Comparison of ENCODE assay signal across 8 mouse cellular contexts in the genomic region with DNA sequence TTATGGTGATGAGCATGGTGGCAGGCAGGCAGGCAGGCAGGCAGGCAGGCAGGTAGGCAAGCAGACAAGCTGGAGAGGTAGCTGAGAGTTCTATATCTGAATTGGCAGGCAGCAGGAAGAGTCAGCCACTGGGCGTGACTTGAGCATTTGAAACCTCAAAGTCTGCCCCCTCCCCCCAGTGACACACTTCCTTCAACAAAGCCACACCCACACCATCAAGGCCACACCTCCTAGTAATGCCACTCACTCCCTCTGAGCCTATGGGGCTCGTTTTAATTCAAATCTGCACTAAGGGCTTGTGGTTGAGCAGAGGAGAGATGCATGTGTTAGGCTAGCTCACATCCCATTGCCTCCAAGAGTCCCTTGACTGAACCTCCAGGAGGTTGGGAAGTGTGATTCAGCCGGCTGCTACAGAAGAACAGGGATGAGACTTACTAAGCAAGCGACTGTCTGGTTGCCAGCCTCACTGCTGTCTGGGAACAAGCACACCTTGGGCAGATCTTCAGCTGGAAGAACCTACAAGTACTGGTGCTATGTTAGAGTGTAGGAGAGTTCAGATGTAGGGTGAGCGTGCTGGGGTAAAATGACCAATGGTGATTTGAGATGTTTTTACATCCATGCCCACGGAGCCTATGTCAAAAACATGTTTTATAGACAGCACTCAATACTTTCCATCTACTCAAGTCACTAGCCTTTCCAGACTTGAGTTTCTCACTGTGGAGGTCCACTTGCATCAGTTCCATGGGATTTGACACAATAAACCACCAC. TPM values are rescaled to one million over a fixed set of nuclear protein-coding genes. Genes with fewer than 3 reads are reported as not detected.
A peak's percentile ranks its signal among the peaks of the same experiment; 100 is the strongest.
DNase-seq lines count a peak whose midpoint lies in the region; ATAC-seq and TF ChIP-seq lines count a peak whose summit lies in the region.

No protein-coding gene starts in this region.

- TF ChIP-seq POLR2A in kidney, adult 2 months (IDR thresholded peaks at IDR 0.05; ENCODE audit: low read depth, low read length), result no peak
- no peak for TF ChIP-seq POLR2A in ES-Bruce4 (IDR thresholded peaks at IDR 0.05; ENCODE audit: insufficient read depth, low read length)
- TF ChIP-seq POLR2A in myocyte (IDR thresholded peaks at IDR 0.05; ENCODE audit: insufficient read length, low read depth), result no peak

- no peaks in the 10 kb centered on the region for H3K27me3 ChIP-seq in kidney, adult 2 months (replicated peaks; ENCODE audit: control insufficient read depth, insufficient read depth, low read length)
- H3K27me3 ChIP-seq in ES-Bruce4 (ENCODE audit: control insufficient read depth, insufficient read depth, low read length, poor library complexity, severe bottlenecking), result no peaks in the 10 kb centered on the region
- no peaks in the 10 kb centered on the region for H3K27me3 ChIP-seq in forebrain, embryonic 13.5 days
- no peaks in the 10 kb centered on the region for H3K27me3 ChIP-seq in myocyte (ENCODE audit: control insufficient read depth, insufficient read depth, insufficient read length)

- WGBS in kidney, adult 2 months, result 79% methylated on average over 6 of the region's 6 CpGs
- 81% methylated on average over 6 of the region's 6 CpGs for WGBS in forebrain, embryonic 13.5 days

- H3K9ac ChIP-seq in ES-Bruce4 (ENCODE audit: low read depth, poor library complexity, severe bottlenecking), result no peak overlapping the region
- no peak overlapping the region for H3K9ac ChIP-seq in forebrain, embryonic 13.5 days

- peak; percentile 40 for DNase-seq in kidney, adult 2 months
- DNase-seq in kidney, postnatal 14 days, result no peak
- no peak for DNase-seq in adrenal gland, postnatal 4 days (ENCODE audit: low spot score in 2 of 2)
- no peak for DNase-seq in heart, adult 11 months
- no peak for DNase-seq in right cerebral cortex, adult 18-20 months

- H3ac ChIP-seq in myocyte (ENCODE audit: control insufficient read depth, insufficient read length), result no peak overlapping the region

- H3K4me1 ChIP-seq in kidney, adult 2 months (ENCODE audit: control insufficient read depth, insufficient read depth, low read length), result peaks cover 16% of the 10 kb centered on the region
- no peaks in the 10 kb centered on the region for H3K4me1 ChIP-seq in ES-Bruce4 (ENCODE audit: control insufficient read depth, insufficient read depth, low read length)
- peaks cover 22% of the 10 kb centered on the region for H3K4me1 ChIP-seq in forebrain, embryonic 13.5 days

- TF ChIP-seq EP300 in ES-Bruce4 (IDR thresholded peaks at IDR 0.05; ENCODE audit: insufficient read depth, low read depth, low read length), result peak; percentile 48; the same call in 1 of the 2 replicates

- H3K4me3 ChIP-seq in kidney, adult 2 months (ENCODE audit: insufficient read depth, low read depth, low read length), result no peak overlapping the region
- H3K4me3 ChIP-seq in ES-Bruce4 (ENCODE audit: low read depth, low read length) (no peak overlapping the region), myocyte (no peak overlapping the region)
- H3K4me3 ChIP-seq in forebrain, embryonic 13.5 days, result no peak overlapping the region

- peak overlapping the region; percentile 88 for H3K27ac ChIP-seq in kidney, adult 2 months (ENCODE audit: insufficient read depth, low read depth, low read length)
- H3K27ac ChIP-seq in ES-Bruce4 (ENCODE audit: insufficient read depth, low read length), result peak overlapping the region; percentile 77
- 0 out of 2 replicates have a peak overlapping the region, but pooled peaks have one; percentile 51 for H3K27ac ChIP-seq in forebrain, embryonic 13.5 days

- H3K4me2 ChIP-seq in forebrain, embryonic 13.5 days, result no peak overlapping the region
- peak overlapping the region; percentile 26 for H3K4me2 ChIP-seq in myocyte (ENCODE audit: low read depth)

- peaks cover 4% of the 10 kb centered on the region; the same call in 1 of the 2 replicates for H3K9me3 ChIP-seq in ES-Bruce4 (replicated peaks; ENCODE audit: control insufficient read depth, insufficient read depth, low read length, poor library complexity, severe bottlenecking)
- no peaks in the 10 kb centered on the region for H3K9me3 ChIP-seq in forebrain, embryonic 13.5 days (replicated peaks)

- peaks cover 3% of the 10 kb centered on the region; the same call in 1 of the 2 replicates for H3K36me3 ChIP-seq in kidney, adult 2 months (ENCODE audit: control insufficient read depth, insufficient read depth, low read length)
- H3K36me3 ChIP-seq in ES-Bruce4 (ENCODE audit: control insufficient read depth, insufficient read depth, low read length, poor library complexity, severe bottlenecking) (no peaks in the 10 kb centered on the region), myocyte (ENCODE audit: control insufficient read depth, insufficient read depth) (no peaks in the 10 kb centered on the region)
- H3K36me3 ChIP-seq in forebrain, embryonic 13.5 days (ENCODE audit: poor library complexity, severe bottlenecking), result peaks cover 16% of the 10 kb centered on the region

- no peak for ATAC-seq in forebrain, embryonic 13.5 days

- H3K79me2 ChIP-seq in myocyte (ENCODE audit: control insufficient read depth, insufficient read depth), result no peaks in the 10 kb centered on the region

- TF ChIP-seq CTCF in kidney, adult 2 months (conservative IDR thresholded peaks at IDR 0.05; ENCODE audit: insufficient read depth, insufficient read length, low read depth, low read length), result no peak
- TF ChIP-seq CTCF in ES-Bruce4 (IDR thresholded peaks at IDR 0.05; ENCODE audit: low read depth, low read length), result no peak

TF ChIP-seq in myocyte, 11 proteins besides CTCF, POLR2A, EP300 and RAD21:
- TF ChIP-seq MYOD1 (IDR thresholded peaks at IDR 0.05; ENCODE audit: control insufficient read depth in 1 of 3, insufficient read length in 2 of 3, low read depth in 2 of 3), result no peak
- peak; percentile 67; the same call in 1 of the 2 replicates for TF ChIP-seq CEBPB (IDR thresholded peaks at IDR 0.05; ENCODE audit: insufficient read depth, poor library complexity, severe bottlenecking)
- no peak for TF ChIP-seq REST (IDR thresholded peaks at IDR 0.05; ENCODE audit: insufficient read depth, insufficient read length)

RNA-seq across cellular contexts. Expression of a gene that starts 33.6 kb away (rescaled TPM):
- 2,267 and 2,428 TPM in 2 replicates for polyA plus RNA-seq in kidney, adult 2 months (2012; rRNA removed)
- polyA plus RNA-seq in ES-Bruce4 (2011; ENCODE audit: insufficient read depth, insufficient read length, low read depth, missing spikeins) (220 and 230 TPM in 2 replicates), myocyte (2012; fragmentation: generic; extraction: Trizol) (389 TPM)
- 32.5 and 34.0 TPM in 2 replicates for polyA plus RNA-seq in forebrain, embryonic 13.5 days (2015; fragmentation: Nextera tagmentation; extraction: Ambion mirVana)
- total RNA-seq in adrenal gland, postnatal 4 days (2021), result 100 to 1,000 TPM; 675 to 838 TPM
